Mouse (Mus musculus): ENCODE data around the gene Creb5.

Creb5 gene

GRCm38 (mm10) chr6:53447479-53447878, 160.4 kb downstream of the Creb5 start:
- DNase-seq: no peak

- DNase-seq: peak; percentile 53 to 54
These were observed 161.3 kb downstream of the Creb5 start for GRCm38 (mm10) chr6:53448317-53448870.

GRCm38 (mm10) chr6:53449437-53450173, 162.5 kb downstream of the Creb5 start:
- DNase-seq: peak; percentile 50 to 58

GRCm38 (mm10) chr6:53450494-53450893, 163.4 kb downstream of the Creb5 start:
- DNase-seq: no peak

- no peak for DNase-seq
These were observed 165.2 kb downstream of the Creb5 start for GRCm38 (mm10) chr6:53452240-53452639.

GRCm38 (mm10) chr6:53455442-53455841, 168.4 kb downstream of the Creb5 start:
- DNase-seq: peak; percentile 42 to 45

GRCm38 (mm10) chr6:53456111-53456510, 169.0 kb downstream of the Creb5 start:
- no peak for DNase-seq

GRCm38 (mm10) chr6:53459995-53460747, 173.1 kb downstream of the Creb5 start:
- no peak for DNase-seq

GRCm38 (mm10) chr6:53461056-53461455, 174.0 kb downstream of the Creb5 start:
- no peak for DNase-seq

- no peak for DNase-seq
These were observed 175.0 kb downstream of the Creb5 start for GRCm38 (mm10) chr6:53461775-53462770.

- DNase-seq: no peak
These were observed 175.7 kb downstream of the Creb5 start for GRCm38 (mm10) chr6:53462802-53463201.

GRCm38 (mm10) chr6:53463261-53463813, 176.3 kb downstream of the Creb5 start:
- DNase-seq: no peak

- DNase-seq: no peak
These were observed 182.1 kb downstream of the Creb5 start for GRCm38 (mm10) chr6:53469204-53469603.

GRCm38 (mm10) chr6:53469703-53470102, 182.6 kb downstream of the Creb5 start:
- no peak for DNase-seq

GRCm38 (mm10) chr6:53470559-53470958, 183.5 kb downstream of the Creb5 start:
- DNase-seq: no peak

GRCm38 (mm10) chr6:53470999-53471591, 184.0 kb downstream of the Creb5 start:
- no peak for DNase-seq

GRCm38 (mm10) chr6:53472751-53473150, 185.7 kb downstream of the Creb5 start:
- no peak for DNase-seq

GRCm38 (mm10) chr6:53477501-53477900, 190.4 kb downstream of the Creb5 start:
- DNase-seq: no peak

GRCm38 (mm10) chr6:53490917-53491316, 203.8 kb downstream of the Creb5 start:
- no peak for DNase-seq

GRCm38 (mm10) chr6:53491331-53491730, 204.3 kb downstream of the Creb5 start:
- no peak for DNase-seq

GRCm38 (mm10) chr6:53493864-53494263, 206.8 kb downstream of the Creb5 start:
- DNase-seq: no peak

GRCm38 (mm10) chr6:53495667-53496066, 208.6 kb downstream of the Creb5 start:
- no peak for DNase-seq

All from B cell, adult 2 months (primary cell).